Mouse (Mus musculus) embryo, embryonic 10.5 days (tissue): ENCODE results near the gene Tcl1b5.

Source experiments
- DNase-seq: peaks from one replicate; pipeline ENCODE4 v3.0.0-alpha.2; 2015; ENCODE audit warnings: low spot score

Gene Tcl1b5

GRCm38 (mm10) chr12:105208441-105208840, 32.3 kb downstream of the Tcl1b5 start:
- no peak for DNase-seq

GRCm38 (mm10) chr12:105209231-105209630, 33.1 kb downstream of the Tcl1b5 start:
- DNase-seq, result no peak

DNA sequence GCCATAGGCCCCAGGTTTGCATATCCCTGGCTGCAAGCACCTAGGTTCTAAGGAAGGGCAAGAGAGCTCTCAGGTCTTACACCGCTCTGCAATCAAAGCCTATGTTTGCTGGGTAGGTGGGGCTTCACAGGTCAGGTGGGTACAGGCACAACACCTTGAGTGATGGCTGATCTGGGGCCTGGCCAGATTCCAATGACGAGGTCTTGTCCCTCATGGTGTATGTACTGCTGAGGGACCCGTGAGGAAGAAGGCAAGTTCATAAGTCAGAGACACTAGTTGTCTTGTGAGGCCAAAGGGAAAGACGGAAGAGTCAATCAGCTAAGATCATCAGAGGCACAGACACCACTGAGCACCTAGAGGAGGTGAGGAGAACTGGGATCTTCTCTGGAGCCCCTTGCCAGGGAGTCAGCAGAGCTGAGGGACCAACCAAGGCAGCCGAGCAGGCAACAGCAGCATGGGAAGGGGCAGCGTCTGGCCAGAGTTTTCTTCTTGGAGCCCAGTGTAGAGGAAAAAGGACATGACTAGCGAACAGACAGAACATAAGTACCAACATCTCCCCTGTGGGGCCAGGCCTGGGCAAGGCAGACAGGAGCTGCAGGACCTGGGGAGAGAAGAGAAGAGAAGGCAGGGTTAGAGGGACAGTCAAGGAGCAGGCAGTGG, 41.1 kb downstream of the Tcl1b5 start:
- no peak for DNase-seq

DNA sequence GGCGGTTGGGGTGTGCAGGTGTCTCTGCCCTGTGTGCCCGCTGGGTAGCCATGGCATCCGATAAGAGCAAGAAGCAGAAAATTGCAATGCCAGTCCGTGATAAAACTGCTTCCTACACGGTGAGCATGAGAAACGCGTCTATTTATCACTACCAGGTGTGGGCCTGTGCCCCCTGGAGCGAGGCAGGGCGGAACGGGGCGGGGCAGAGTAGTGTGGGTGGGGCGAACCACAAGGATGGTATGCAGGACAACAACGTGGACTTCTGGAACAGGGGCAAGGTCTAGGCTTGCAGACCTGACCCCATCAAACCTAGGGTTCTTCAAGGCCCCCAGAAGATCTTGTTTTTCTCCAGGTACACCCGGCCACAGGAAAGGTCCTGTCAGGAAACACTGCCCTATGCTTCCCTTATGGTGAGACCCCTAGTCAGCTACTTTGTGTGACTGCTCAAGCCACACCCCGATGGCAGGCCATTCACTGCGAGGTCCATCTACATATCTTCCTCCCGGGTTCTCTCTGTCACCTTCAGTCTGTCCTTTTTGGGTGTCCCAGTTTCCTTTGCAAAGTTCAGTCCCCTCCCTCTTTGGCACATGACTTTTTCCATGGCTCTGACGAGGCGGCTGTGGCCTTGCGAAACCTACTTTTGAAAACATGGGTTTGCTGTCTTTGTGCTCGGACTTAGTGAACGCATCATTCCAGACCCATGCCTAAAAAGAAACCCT, 46.6 kb downstream of the Tcl1b5 start, which contains the start of gene Tcl1:
Gene Tcl1 (minus strand): TSS at position 193 of the 719 bp plus-strand sequence.
- no peak for DNase-seq

DNA sequence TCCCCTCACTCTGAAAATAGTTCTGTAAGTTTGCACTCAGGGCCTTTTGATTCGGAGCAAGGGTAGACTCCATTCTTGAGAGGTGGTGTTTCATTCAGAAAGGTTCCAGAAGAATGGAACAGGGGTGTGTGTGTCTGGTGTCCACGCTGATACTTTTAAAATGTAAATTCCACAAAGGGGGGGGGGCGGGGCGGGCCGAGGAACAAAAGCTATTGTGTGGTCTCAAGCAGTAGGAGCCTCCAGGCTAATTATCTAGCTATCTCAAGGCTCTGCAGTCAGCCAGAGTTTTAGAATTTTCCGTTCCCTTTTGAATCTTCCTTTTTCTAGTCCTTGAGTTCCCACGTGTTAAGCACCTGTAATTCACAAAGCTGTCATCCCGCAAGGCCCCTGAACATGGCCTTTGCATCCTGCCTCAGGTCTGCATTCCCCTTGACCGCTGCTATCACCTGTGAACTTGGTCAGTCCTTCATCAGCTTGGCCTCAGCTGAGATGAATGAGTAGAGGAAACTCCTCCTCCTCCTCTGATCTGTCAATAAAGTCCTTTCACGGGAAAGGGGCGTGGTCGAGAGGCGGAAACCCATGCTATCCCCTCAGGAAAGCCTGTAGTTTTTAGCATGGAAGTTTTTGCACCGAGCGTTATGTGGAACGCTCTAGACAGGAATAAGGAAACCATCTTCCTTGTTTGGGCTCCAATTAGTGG, 48.6 kb downstream of the Tcl1b5 start:
- no peak for DNase-seq
